Mouse (Mus musculus): ENCODE data around the gene Ldlrap1. TPM values are rescaled to one million over a fixed set of nuclear protein-coding genes. Genes with fewer than 3 reads are reported as not detected.
A peak's percentile ranks its signal among the peaks of the same experiment; 100 is the strongest.

Gene Ldlrap1
- polyA plus RNA-seq, 1 experiment from 2014 or later: 22.2 TPM

GRCm38 (mm10) chr4:134741949-134742348, 25.9 kb downstream of the Ldlrap1 start:
- DNase-seq (no peak), ATAC-seq (ENCODE audit: insufficient read depth) (no peak)
- peaks cover 23% of the 10 kb centered on the region for H3K36me3 ChIP-seq (ENCODE audit: insufficient read depth)
- no peak overlapping the region for H3K4me3 ChIP-seq (ENCODE audit: low read depth, low read length)
- no peaks in the 10 kb centered on the region for H3K9me3 ChIP-seq (ENCODE audit: low read depth, low read length)
- H3K27ac ChIP-seq (ENCODE audit: low read depth): no peak overlapping the region
- H3K9ac ChIP-seq: no peak overlapping the region
- H3K27me3 ChIP-seq (ENCODE audit: insufficient read depth, low read length): no peaks in the 10 kb centered on the region
- no peak overlapping the region for H3K4me2 ChIP-seq
- no peak for TF ChIP-seq CTCF (IDR thresholded peaks at IDR 0.05; ENCODE audit: low read depth)
- WGBS: 68% methylated on average over 8 of the region's 8 CpGs
- H3K4me1 ChIP-seq (ENCODE audit: insufficient read depth): no peaks in the 10 kb centered on the region

GRCm38 (mm10) chr4:134740186-134740585, 27.6 kb downstream of the Ldlrap1 start:
- H3K36me3 ChIP-seq (ENCODE audit: insufficient read depth): 0 out of 2 replicates have a peak, but pooled peaks cover 6% of the 10 kb centered on the region
- H3K4me1 ChIP-seq (ENCODE audit: insufficient read depth): no peaks in the 10 kb centered on the region
- no peak overlapping the region for H3K4me2 ChIP-seq
- TF ChIP-seq CTCF (IDR thresholded peaks at IDR 0.05; ENCODE audit: low read depth): no peak
- H3K9me3 ChIP-seq (ENCODE audit: low read depth, low read length): no peaks in the 10 kb centered on the region
- 90% methylated on average over 4 of the region's 4 CpGs for WGBS
- H3K27ac ChIP-seq (ENCODE audit: low read depth): no peak overlapping the region
- DNase-seq (no peak), ATAC-seq (ENCODE audit: insufficient read depth) (no peak)
- no peak overlapping the region for H3K4me3 ChIP-seq (ENCODE audit: low read depth, low read length)
- no peaks in the 10 kb centered on the region for H3K27me3 ChIP-seq (ENCODE audit: insufficient read depth, low read length)
- no peak overlapping the region for H3K9ac ChIP-seq

DNA sequence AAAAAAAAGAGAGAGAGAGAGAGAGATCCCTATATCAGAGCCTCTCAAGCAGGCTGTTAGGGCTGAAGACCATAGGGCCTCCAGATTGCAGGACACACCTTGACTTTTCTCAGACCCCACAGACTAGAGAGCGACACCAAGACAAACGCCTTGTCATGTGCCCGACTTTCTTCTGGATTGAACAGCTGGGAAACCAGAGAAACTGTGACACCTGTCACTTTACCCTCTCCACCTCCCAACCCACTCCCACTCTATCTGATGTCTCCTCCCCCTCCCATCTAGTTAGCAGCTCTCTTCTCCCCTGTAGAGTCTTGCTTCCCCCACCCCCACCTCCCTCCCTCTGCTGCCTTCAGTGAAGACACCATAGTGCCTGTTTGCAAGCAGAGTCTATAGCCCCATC, 28.3 kb downstream of the Ldlrap1 start:
- Histone ChIP-seq H3K27ac (ENCODE audit: low read depth) (no peak overlapping the region), H3K9ac (no peak overlapping the region), H3K36me3 (ENCODE audit: insufficient read depth) (0 out of 2 replicates have a peak, but pooled peaks cover 5% of the 10 kb centered on the region), H3K4me1 (ENCODE audit: insufficient read depth) (no peaks in the 10 kb centered on the region; the same call in 1 of the 2 replicates), H3K4me2 (no peak overlapping the region), H3K4me3 (ENCODE audit: low read depth, low read length) (no peak overlapping the region), H3K9me3 (ENCODE audit: low read depth, low read length) (no peaks in the 10 kb centered on the region), H3K27me3 (ENCODE audit: insufficient read depth, low read length) (no peaks in the 10 kb centered on the region)
- ATAC-seq (ENCODE audit: insufficient read depth) (no peak), DNase-seq (no peak)
- 57% methylated on average over 3 of the region's 3 CpGs for WGBS
- no peak for TF ChIP-seq CTCF (IDR thresholded peaks at IDR 0.05; ENCODE audit: low read depth)

DNA sequence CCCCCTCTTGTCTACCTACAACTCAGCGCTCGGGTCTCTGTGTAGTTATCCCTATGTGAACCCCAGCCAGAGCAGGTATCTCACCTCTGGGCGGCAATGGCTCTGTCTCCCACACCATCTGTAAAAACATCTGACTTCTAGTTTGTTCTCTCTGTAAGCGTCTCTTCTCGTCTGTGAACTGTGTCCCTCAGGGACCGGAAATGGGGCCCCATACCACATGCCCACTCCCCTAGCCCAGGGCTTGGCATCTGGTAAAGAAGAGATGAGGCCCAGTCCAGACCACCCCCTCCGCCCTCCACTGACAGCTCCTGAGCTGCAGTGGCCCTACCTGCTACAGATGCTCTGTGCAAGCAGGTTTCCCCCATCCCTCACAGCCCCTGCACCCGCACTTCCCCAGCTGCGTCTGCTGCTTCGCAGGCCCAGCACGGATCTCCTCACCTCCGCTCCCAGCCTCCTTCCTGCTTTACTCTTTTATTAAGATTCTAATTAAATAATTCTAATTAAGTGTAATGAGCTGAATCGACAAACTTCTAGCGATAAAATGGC, 30.4 kb downstream of the Ldlrap1 start:
- H3K27me3 ChIP-seq (ENCODE audit: insufficient read depth, low read length): no peaks in the 10 kb centered on the region
- no peak for ATAC-seq (ENCODE audit: insufficient read depth)
- no peak overlapping the region for H3K4me2 ChIP-seq
- no peaks in the 10 kb centered on the region for H3K36me3 ChIP-seq (ENCODE audit: insufficient read depth)
- H3K9ac ChIP-seq: no peak overlapping the region
- 60% methylated on average over 14 of the region's 14 CpGs for WGBS
- H3K9me3 ChIP-seq (ENCODE audit: low read depth, low read length): no peaks in the 10 kb centered on the region
- no peak overlapping the region for H3K27ac ChIP-seq (ENCODE audit: low read depth)
- no peak overlapping the region for H3K4me3 ChIP-seq (ENCODE audit: low read depth, low read length)
- DNase-seq: no peak
- TF ChIP-seq CTCF (IDR thresholded peaks at IDR 0.05; ENCODE audit: low read depth): no peak
- H3K4me1 ChIP-seq (ENCODE audit: insufficient read depth): peaks cover 5% of the 10 kb centered on the region

DNA sequence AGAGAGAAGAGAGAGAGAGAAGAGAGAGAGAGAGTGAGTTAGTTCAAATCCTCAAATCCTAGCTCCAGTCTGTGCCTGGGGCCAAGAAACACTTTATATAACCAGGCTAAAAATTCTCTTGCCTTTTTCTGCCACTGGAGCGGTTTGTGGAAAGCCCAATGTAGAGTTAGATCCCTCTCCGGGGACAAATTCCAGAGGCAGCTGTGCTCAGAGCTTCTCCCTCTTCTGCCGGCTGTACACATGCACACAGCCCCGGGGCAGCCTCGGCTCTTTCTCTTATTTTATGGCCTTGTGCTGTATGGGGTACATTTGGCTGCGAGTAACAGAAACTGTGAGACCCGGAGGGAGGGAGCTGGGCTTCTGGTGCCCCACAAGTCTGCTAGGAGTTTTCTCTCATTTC, 31.7 kb downstream of the Ldlrap1 start:
- Histone ChIP-seq H3K4me3 (ENCODE audit: low read depth, low read length) (no peak overlapping the region), H3K27ac (ENCODE audit: low read depth) (no peak overlapping the region), H3K4me2 (no peak overlapping the region), H3K9me3 (ENCODE audit: low read depth, low read length) (no peaks in the 10 kb centered on the region), H3K4me1 (ENCODE audit: insufficient read depth) (peaks cover 5% of the 10 kb centered on the region), H3K27me3 (ENCODE audit: insufficient read depth, low read length) (no peaks in the 10 kb centered on the region), H3K36me3 (ENCODE audit: insufficient read depth) (no peaks in the 10 kb centered on the region), H3K9ac (no peak overlapping the region)
- no peak for DNase-seq
- no peak for ATAC-seq (ENCODE audit: insufficient read depth)
- TF ChIP-seq CTCF (IDR thresholded peaks at IDR 0.05; ENCODE audit: low read depth): no peak
- WGBS: 59% methylated on average over 7 of the region's 7 CpGs

- Histone ChIP-seq H3K27ac (ENCODE audit: low read depth) (peak overlapping the region; percentile 81), H3K4me2 (peak overlapping the region; percentile 24), H3K4me1 (ENCODE audit: insufficient read depth) (peaks cover 9% of the 10 kb centered on the region), H3K4me3 (ENCODE audit: low read depth, low read length) (no peak overlapping the region), H3K9ac (no peak overlapping the region; the same call in 1 of the 2 replicates), H3K27me3 (ENCODE audit: insufficient read depth, low read length) (no peaks in the 10 kb centered on the region), H3K9me3 (ENCODE audit: low read depth, low read length) (no peaks in the 10 kb centered on the region), H3K36me3 (ENCODE audit: insufficient read depth) (no peaks in the 10 kb centered on the region)
- ATAC-seq (ENCODE audit: insufficient read depth) (peak; percentile 43), DNase-seq (peak; percentile 30)
- WGBS: 50% methylated on average over 9 of the region's 9 CpGs
- TF ChIP-seq CTCF (IDR thresholded peaks at IDR 0.05; ENCODE audit: low read depth): no peak
Measured at GRCm38 (mm10) chr4:134734629-134735081, 33.2 kb downstream of the Ldlrap1 start.

- H3K9me3 ChIP-seq (ENCODE audit: low read depth, low read length): no peaks in the 10 kb centered on the region
- WGBS: 10% methylated on average over 13 of the region's 13 CpGs
- H3K4me1 ChIP-seq (ENCODE audit: insufficient read depth): peaks cover 9% of the 10 kb centered on the region
- ATAC-seq (ENCODE audit: insufficient read depth) (peak; percentile 92), DNase-seq (peak; percentile 78)
- H3K4me3 ChIP-seq (ENCODE audit: low read depth, low read length): no peak overlapping the region
- peak overlapping the region; percentile 24 for H3K4me2 ChIP-seq
- peak overlapping the region; percentile 81 for H3K27ac ChIP-seq (ENCODE audit: low read depth)
- no peaks in the 10 kb centered on the region for H3K27me3 ChIP-seq (ENCODE audit: insufficient read depth, low read length)
- H3K36me3 ChIP-seq (ENCODE audit: insufficient read depth): no peaks in the 10 kb centered on the region
- no peak for TF ChIP-seq CTCF (IDR thresholded peaks at IDR 0.05; ENCODE audit: low read depth)
- H3K9ac ChIP-seq: no peak overlapping the region; the same call in 1 of the 2 replicates
Measured at GRCm38 (mm10) chr4:134734038-134734628, 33.7 kb downstream of the Ldlrap1 start.

Data from lung, embryonic 14.5 days (tissue).